Mouse (Mus musculus) neutrophil, adult 5-6 weeks (primary cell): ENCODE results near the gene Anks1. TPM values are rescaled to one million over a fixed set of nuclear protein-coding genes. Genes with fewer than 3 reads are reported as not detected.

ENCODE experiments used
- ATAC-seq: fragments of 151-379, 151-347 bp; 2 replicates; pipeline ENCODE4 v1.8.0; 2017; ENCODE audit warnings: mild to moderate bottlenecking, moderate TSS enrichment; ENCODE audit not compliant: insufficient number of reproducible peaks, poor library complexity, low FRiP score, severe bottlenecking; ENCODE audit errors: extremely low read depth
- total RNA-seq: library from RNA; stranded (forward); fragments of 200-1000 nt; gene quantifications from 2 replicates; pipeline ENCODE4 v1.2.3, GENCODE M21; 2017

Gene Anks1
- total RNA-seq, 1 experiment from 2014 or later: 31.7 TPM

DNA sequence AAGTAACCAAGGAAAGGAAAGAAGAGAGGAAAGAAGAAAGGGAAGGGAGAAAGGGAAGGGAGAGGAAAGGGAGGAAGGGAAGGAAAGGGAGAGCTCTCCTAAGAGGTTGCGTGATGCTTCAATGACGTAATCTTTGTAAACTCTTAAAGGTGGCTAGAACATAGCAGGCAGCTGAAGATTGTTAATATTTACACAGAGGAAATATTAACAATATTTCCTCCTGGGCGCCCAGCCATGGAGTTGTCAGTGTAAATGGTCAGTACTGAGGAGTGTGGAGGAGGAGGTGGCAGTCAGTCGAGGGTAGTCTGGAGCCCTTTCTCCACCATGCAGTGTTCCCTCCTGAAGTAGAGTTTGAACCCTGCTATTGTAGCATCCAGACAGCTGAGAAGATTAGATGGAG lies 15.9 kb downstream of the Anks1 start:
- ATAC-seq: no peak

GRCm38 (mm10) chr17:27925504-27925903 lies 16.4 kb downstream of the Anks1 start:
- peak; percentile 90 for ATAC-seq

DNA sequence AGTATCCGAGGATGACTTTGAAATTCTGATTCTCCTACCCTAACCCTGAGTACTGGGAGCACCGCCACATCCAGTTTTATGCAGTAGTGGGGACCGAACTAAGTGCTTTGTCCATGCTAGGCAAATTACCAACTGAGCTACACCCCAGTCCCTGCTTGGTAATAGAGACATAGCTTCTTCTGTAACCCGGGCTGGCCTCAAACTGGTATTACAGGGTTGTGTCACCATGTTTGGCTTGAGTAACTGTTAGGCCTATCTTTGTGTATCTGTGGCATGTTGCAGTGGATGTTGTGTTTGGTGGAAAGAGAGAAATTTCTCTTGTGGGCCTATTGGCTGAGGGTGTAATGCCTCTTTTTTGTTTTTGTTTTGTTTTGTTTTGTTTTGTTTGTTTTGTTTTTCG lies 21.2 kb downstream of the Anks1 start:
- ATAC-seq: no peak

- no peak for ATAC-seq
Observed at GRCm38 (mm10) chr17:27931826-27932225, 22.7 kb downstream of the Anks1 start.

GRCm38 (mm10) chr17:27934136-27934910 lies 25.2 kb downstream of the Anks1 start:
- no peak for ATAC-seq

DNA sequence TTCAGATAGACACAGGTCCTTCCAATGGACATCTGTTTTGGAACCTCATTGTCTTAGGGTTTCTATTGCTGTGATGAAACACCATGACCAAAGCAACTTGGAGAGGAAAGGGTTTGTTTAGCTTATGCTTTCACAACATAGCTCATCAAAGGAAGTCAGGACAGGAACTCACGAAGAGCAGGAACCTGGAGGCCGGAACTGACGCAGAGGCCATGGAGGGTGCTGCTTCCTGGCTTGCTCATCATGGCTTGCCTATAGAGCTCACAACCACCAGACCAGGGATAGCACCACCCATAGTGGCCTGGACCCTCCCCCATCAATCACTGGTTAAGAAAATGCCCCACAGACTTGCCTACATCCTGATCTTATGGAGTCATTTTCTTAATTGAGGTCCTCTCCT lies 26.0 kb downstream of the Anks1 start:
- ATAC-seq: peak; percentile 79

- no peak for ATAC-seq
Observed at GRCm38 (mm10) chr17:27937054-27937615, 28.0 kb downstream of the Anks1 start.

DNA sequence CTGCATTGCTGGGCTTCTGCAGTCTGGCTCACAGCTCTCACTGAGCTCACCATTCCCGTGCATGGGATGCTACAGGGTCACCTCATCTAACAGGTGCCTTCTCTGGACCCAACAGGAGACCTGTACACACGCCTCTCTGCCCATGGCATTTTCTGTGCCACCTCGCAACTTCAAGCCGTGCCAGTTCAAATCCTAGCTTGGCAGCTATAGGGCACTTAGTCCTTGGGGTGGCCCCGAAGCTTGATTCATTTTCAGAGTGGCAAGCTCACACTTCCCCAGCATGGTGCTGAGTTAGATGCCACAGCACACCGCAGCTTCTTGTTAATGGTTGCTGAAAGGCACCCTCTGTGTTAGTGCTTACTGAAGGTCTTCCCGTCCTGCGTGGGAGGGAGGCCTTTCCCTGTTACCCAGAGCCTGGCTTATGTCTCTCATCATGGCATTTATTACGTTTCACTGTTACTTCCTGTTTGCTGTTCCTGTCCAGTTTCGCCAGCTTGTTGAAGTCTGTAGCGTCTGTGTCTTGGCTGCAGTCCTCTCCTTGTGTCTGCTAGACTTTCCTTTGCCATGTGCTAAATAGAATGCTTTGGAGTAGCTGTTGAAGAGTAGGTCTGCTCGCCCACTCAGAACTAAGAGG lies 29.1 kb downstream of the Anks1 start:
- ATAC-seq: no peak

DNA sequence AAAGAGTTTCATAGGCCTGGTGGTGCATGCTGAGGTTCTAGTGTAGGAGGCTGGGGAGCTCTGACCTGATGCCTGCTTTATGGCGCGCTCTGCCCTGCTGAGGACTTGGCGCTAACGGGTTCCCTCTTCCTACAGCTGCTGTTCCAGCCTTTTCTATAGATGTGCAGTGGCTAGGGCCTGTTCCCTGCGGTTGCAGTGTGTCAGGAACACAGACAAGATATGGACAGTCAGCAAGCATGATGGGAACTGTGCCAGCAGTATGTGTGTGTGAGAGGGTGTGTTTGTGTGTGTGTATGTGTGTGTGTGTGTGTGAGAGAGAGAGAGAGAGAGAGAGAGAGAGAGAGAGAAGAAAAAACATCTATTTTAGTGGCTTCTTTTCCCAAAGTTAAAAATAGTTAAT lies 29.9 kb downstream of the Anks1 start:
- ATAC-seq: no peak

DNA sequence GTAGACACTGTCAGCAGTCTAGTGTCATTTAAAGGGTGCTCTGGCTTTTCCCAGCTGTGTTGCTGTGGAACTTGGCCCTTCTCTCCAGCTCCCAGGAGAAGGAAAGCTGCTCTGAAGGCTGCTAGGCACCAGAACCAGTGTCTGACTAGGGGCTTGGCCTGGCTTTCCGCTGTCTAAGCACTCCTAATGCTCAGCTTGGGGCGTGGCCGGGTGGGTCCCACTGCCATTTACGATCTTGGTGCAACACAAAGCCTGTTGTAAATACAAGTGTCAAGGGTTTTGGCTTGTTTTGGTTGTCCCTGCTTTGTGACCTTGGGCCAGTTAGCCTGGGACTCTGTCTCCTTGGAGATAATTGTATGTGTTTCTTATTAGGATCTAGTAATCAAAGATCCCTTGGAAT lies 31.2 kb downstream of the Anks1 start:
- ATAC-seq: no peak

DNA sequence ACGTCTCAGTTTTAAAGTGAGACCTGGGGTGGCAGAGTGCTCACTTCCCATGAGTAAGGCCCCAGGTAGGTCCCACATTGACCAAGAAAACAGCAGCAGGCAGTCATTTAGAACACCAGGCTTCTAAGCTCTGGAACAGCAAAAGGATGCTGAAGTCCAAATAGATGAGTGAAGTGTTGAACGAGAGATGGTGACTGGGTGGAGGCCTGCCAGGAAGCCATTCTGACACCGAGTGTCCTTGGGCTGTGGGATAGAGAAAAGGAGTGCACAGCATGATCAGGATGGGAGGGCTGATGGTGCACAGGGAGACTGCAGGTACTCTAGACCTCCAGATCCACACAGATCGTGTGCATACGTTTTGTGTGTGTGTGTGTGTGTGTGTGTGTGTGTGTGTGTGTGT lies 32.1 kb downstream of the Anks1 start:
- ATAC-seq: no peak

GRCm38 (mm10) chr17:27941698-27942097 lies 32.6 kb downstream of the Anks1 start:
- ATAC-seq: no peak

GRCm38 (mm10) chr17:27942131-27942530 lies 33.0 kb downstream of the Anks1 start:
- ATAC-seq: no peak

DNA sequence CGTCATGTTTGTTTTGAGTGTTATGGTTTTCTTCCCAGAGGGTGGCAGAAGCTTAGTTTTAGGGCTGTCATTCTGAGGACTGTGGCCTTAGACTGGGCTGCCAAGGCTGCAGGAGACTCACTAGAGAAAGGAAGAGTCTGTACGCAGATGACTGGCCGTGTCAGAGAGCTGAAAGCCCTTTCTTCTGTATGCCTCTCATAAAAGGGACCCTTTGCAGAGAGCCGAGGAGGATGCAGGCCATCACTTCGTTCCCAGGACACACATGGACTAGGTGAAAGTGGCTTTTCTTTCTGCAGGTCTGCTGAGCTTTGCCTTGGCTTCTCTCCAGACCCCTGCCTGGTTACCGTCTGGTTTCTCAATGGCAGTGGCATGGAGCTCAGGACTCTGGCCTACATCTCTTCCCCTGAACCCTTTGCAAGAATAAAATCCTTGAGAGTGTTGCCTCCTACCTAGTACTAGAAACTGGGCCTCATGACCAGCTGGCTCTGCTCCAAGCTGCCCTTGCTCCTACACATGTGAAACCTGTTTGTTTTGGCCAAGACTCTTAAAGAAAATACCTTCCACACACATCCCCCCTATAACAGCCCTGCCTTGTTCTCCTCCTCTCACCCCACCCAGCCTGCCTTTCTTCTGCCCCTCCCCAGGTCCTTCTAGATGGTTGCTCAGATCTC lies 36.6 kb downstream of the Anks1 start:
- ATAC-seq: no peak

GRCm38 (mm10) chr17:27946371-27946770 lies 37.3 kb downstream of the Anks1 start:
- no peak for ATAC-seq

DNA sequence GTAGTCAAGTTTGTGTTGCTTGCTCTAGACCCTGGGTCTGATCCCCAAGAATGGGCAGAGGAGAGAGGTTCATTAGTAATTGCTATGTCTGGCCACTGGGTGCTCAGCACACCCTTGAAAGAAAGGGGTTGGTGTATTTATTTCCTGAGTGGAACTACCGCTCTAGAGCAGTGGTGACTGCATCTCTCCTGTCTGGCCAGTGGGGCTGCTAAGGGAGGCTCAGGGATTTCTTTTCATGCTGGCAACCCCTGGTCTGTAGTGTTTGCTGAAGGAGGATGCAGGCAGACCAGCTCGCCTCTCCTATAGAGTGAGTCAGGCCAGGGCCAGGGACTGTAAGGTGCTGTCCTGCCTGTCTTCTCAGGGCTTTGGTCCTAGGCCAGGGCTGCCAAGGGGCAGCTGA lies 38.0 kb downstream of the Anks1 start:
- ATAC-seq: no peak

DNA sequence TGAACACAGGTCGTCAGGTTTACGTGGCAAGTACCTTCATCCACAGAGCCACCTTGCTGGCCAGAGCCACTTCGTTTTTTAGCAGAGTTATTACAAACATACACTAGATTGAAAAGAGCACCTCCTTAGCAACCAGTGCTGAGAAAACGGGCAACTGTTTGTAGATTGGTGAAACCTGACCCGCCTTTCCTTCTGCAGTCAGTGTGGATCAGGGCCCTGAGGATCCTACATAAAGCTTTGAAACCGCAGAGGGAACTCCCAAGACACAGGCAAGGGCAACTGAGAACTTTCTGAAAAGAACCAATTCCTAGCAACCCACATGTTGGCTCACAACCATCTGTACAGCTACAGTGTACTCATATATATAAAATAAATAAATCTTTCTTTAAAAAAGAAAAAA lies 44.0 kb downstream of the Anks1 start:
- ATAC-seq: no peak

GRCm38 (mm10) chr17:27954629-27955402 lies 45.7 kb downstream of the Anks1 start:
- ATAC-seq: no peak

GRCm38 (mm10) chr17:27957649-27958048 lies 48.5 kb downstream of the Anks1 start:
- ATAC-seq: no peak
